Mouse (Mus musculus) liver, embryonic 14.5 days (tissue): ENCODE measurements around the gene Krt76. TPM values are rescaled to one million over a fixed set of nuclear protein-coding genes. Genes with fewer than 3 reads are reported as not detected.

Experiments
- ATAC-seq: fragments of 200-750 bp; cut with Nextera tagmentation; 2 replicates; pipeline ENCODE4 v1.8.0; 2017; ENCODE audit warnings: moderate number of reproducible peaks, mild to moderate bottlenecking, moderate library complexity; ENCODE audit not compliant: insufficient read depth
- DNase-seq, 3 experiments: peaks; one replicate each; pipeline ENCODE4 v3.0.0-alpha.2; 2012 to 2013; ENCODE audit warnings: low read depth in 3 of 3, low spot score in 3 of 3
- H3K27ac ChIP-seq: fragments of 300-500 bp; sonication (generic); 2 replicates; pipeline ENCODE4 v1.5.1; 2014; ENCODE audit warnings: moderate library complexity, mild to moderate bottlenecking, control low read depth, inconsistent platforms
- H3K27me3 ChIP-seq: fragments of 300-500 bp; sonication (generic); 2 replicates; pipeline ENCODE4 v1.6.1; 2014; ENCODE audit warnings: mild to moderate bottlenecking, low read length, moderate library complexity; ENCODE audit not compliant: control insufficient read depth, insufficient read depth
- H3K36me3 ChIP-seq: fragments of 300-500 bp; sonication (generic); replicated peaks from 2 replicates; pipeline ENCODE4 v1.6.1; 2014; ENCODE audit warnings: low read depth; ENCODE audit not compliant: control insufficient read depth, insufficient read depth
- H3K4me1 ChIP-seq, 2 experiments: fragments of 200-500 bp in 1 of 2; fragments of 300-500 bp in 1 of 2; sonication (generic) in 1 of 2; replicated peaks; 2 replicates each; pipeline ENCODE4 v1.6.1; 2012 to 2014; ENCODE audit warnings: antibody characterized with exemption in 1 of 2, inconsistent platforms in 1 of 2, low read length in 1 of 2; ENCODE audit not compliant: control insufficient read depth in 2 of 2, insufficient read depth in 2 of 2
- H3K4me2 ChIP-seq: fragments of 300-500 bp; sonication (generic); 2 replicates; pipeline ENCODE4 v1.6.1; 2014; ENCODE audit warnings: low read depth, mild to moderate bottlenecking, control low read depth, moderate library complexity
- H3K4me3 ChIP-seq, 2 experiments: fragments of 200-500 bp in 1 of 2; fragments of 300-500 bp in 1 of 2; sonication (generic) in 1 of 2; 2 replicates each; pipeline ENCODE4 v1.5.1; 2012 to 2014; ENCODE audit warnings: low read depth in 2 of 2, low read length in 2 of 2, mild to moderate bottlenecking in 2 of 2, control low read depth in 1 of 2, inconsistent platforms in 1 of 2, moderate library complexity in 1 of 2; ENCODE audit not compliant: insufficient read depth in 1 of 2
- H3K9ac ChIP-seq: fragments of 300-500 bp; sonication (generic); replicated peaks from 2 replicates; pipeline ENCODE4 v1.6.1; 2014; ENCODE audit warnings: mild to moderate bottlenecking, control low read depth, moderate library complexity
- H3K9me3 ChIP-seq: fragments of 300-500 bp; sonication (generic); 2 replicates; pipeline ENCODE4 v1.6.1; 2016; ENCODE audit warnings: low read length, mixed read lengths; ENCODE audit not compliant: control insufficient read depth
- CTCF ChIP-seq: IDR thresholded peaks from 2 replicates; pipeline ENCODE4 v1.5.1; 2016; ENCODE audit warnings: antibody characterized with exemption, low read depth, control low read depth
- EP300 ChIP-seq: IDR thresholded peaks from 2 replicates; pipeline ENCODE4 v1.6.1; 2016; ENCODE audit warnings: antibody characterized with exemption, low read depth
- WGBS: fragments of 180-500 bp; shearing (Covaris S2); extraction: QIAGEN DNeasy Blood & Tissue Kit; methylation state at CpG from one replicate; pipeline ENCODE4 v1.1.7; 2014; ENCODE audit not compliant: insufficient replicate concordance; 5-methylcytosine and 5-hydroxymethylcytosine counted together
- polyA plus RNA-seq, 2 experiments: library from polyadenylated mRNA; depleted of rRNA in 1 of 2; stranded (reverse) in 1 of 2; unstranded in 1 of 2; fragments of >200 nt; fragmentation: Nextera tagmentation in 1 of 2; extraction: Ambion mirVana in 1 of 2; gene quantifications; 2 replicates each; pipeline versions ENCODE4 v1.2.1 to v1.2.3; 2012 to 2014

Krt76 gene
- polyA plus RNA-seq, 2 experiments: not detected

DNA sequence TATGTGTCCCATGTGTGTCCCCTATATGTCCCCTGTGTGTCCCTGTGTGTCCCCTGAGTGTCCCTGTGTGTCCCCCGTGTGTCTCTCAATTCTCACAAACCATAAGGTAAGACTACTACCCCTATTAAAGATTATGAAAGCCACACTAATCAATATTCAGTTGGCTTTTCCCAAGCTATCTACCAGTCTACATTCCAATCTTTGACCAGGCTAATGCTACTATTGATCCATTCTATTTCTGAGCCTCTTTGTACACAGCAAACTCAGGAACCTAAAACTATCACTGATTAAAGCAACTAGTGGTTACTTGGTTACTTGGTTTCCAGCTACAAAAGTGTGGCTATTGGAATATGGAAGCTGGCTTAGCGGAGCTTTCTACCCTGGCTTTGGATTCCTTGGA lies 29.6 kb upstream of the Krt76 start:
- no peaks in the 10 kb centered on the region for H3K9me3 ChIP-seq
- WGBS: 49% methylated on average over 2 of the region's 2 CpGs

GRCm38 (mm10) chr15:101916072-101916471 lies 23.4 kb upstream of the Krt76 start:
- no peaks in the 10 kb centered on the region for H3K4me1 ChIP-seq
- H3K9ac ChIP-seq: no peak overlapping the region
- ATAC-seq: no peak
- H3K4me3 ChIP-seq: no peak overlapping the region
- no peak for DNase-seq
- 38% methylated on average over 2 of the region's 2 CpGs for WGBS
- no peak overlapping the region for H3K27ac ChIP-seq
- no peaks in the 10 kb centered on the region for H3K9me3 ChIP-seq
- no peak for TF ChIP-seq CTCF
- TF ChIP-seq EP300: no peak
- H3K4me2 ChIP-seq: no peak overlapping the region
- no peaks in the 10 kb centered on the region for H3K36me3 ChIP-seq
- H3K27me3 ChIP-seq: no peaks in the 10 kb centered on the region

More for the DNA sequence above, 29.6 kb upstream of the Krt76 start:
- no peak overlapping the region for H3K9ac ChIP-seq
- no peak for DNase-seq
- no peak overlapping the region for H3K4me3 ChIP-seq
- TF ChIP-seq EP300 (no peak), CTCF (no peak)
- no peak for ATAC-seq
- no peak overlapping the region for H3K4me2 ChIP-seq
- no peak overlapping the region for H3K27ac ChIP-seq
- no peaks in the 10 kb centered on the region for H3K27me3 ChIP-seq
- peaks cover 0 to 7% of the 10 kb centered on the region in 2 experiments; a peak in 1 of 4 replicates for H3K4me1 ChIP-seq
- no peaks in the 10 kb centered on the region for H3K36me3 ChIP-seq

DNA sequence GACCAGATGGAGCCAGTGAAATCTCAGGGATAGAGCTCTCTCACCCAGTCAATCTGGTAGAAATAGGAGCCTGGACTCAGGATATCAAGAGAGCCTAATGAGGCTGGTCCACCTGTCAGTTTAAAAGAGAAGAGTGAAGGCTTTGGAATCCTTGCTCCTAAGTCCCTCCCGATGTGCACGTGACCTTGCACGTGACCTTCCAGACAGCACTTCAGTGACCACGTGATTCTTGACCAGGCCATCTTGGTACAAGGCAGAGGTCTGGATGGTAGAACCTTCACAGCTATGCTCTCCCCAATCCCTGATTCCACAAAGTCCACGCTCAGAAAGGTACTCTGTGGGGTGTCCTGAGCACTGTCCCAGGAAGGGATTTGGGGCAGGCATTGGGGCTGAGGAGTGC lies 12.1 kb upstream of the Krt76 start:
- Histone ChIP-seq H3K27me3 (no peaks in the 10 kb centered on the region), H3K36me3 (no peaks in the 10 kb centered on the region), H3K9me3 (no peaks in the 10 kb centered on the region), H3K27ac (no peak overlapping the region), H3K9ac (no peak overlapping the region), H3K4me3 (no peak overlapping the region), H3K4me1 (no peaks in the 10 kb centered on the region), H3K4me2 (no peak overlapping the region)
- WGBS: 62% methylated on average over 5 of the region's 5 CpGs
- ATAC-seq: no peak
- TF ChIP-seq EP300 (no peak), CTCF (no peak)
- DNase-seq: no peak

- no peak for TF ChIP-seq EP300
- TF ChIP-seq CTCF: peak; percentile 16; the same call in 1 of the 2 replicates
- H3K36me3 ChIP-seq: no peaks in the 10 kb centered on the region
- ATAC-seq (no peak), DNase-seq (no peak)
- no peak overlapping the region for H3K9ac ChIP-seq
- H3K4me1 ChIP-seq: no peaks in the 10 kb centered on the region
- H3K4me2 ChIP-seq: no peak overlapping the region
- H3K4me3 ChIP-seq: no peak overlapping the region
- WGBS: 42% methylated on average over 12 of the region's 12 CpGs
- H3K27ac ChIP-seq: no peak overlapping the region
- H3K9me3 ChIP-seq: no peaks in the 10 kb centered on the region
- H3K27me3 ChIP-seq: no peaks in the 10 kb centered on the region
These were observed 9.7 kb upstream of the Krt76 start for GRCm38 (mm10) chr15:101902171-101903149.

DNA sequence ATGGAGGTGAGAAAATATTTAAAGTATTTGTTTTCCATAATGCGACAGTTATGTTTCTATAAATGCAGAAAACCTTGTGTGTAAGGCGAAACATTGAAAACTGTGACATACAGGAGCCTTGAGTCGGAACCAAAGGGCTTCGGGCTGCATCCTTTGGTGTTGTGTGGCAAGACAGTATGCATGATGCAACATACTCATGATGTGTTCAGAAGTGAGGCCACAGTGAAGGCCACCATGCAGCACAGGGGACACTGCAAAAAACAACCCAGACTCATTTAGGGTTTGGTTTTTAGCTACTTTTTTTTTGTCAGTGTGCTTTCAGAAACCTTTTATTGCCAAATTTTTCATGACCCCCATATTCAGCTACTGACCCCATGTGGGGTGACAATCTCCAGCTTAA lies 2.5 kb upstream of the Krt76 start:
- WGBS: 64% methylated on average over 4 of the region's 4 CpGs
- no peak for DNase-seq
- no peak for TF ChIP-seq CTCF
- no peak for TF ChIP-seq EP300
- no peak overlapping the region for H3K4me2 ChIP-seq
- H3K36me3 ChIP-seq: no peaks in the 10 kb centered on the region
- no peak overlapping the region for H3K9ac ChIP-seq
- no peak overlapping the region for H3K4me3 ChIP-seq
- no peak for ATAC-seq
- no peak overlapping the region for H3K27ac ChIP-seq
- no peaks in the 10 kb centered on the region for H3K4me1 ChIP-seq
- no peaks in the 10 kb centered on the region for H3K9me3 ChIP-seq
- H3K27me3 ChIP-seq: no peaks in the 10 kb centered on the region
